Mouse (Mus musculus) spleen, adult 18-20 months (tissue): ENCODE results near the gene Cd302.
A peak's percentile ranks its signal among the peaks of the same experiment; 100 is the strongest.

Experiments used
- DNase-seq, 2 experiments: peaks; one replicate each; pipeline ENCODE4 v3.0.0; 2022; ENCODE audit warnings: mixed read lengths in 2 of 2

Cd302 gene

DNA sequence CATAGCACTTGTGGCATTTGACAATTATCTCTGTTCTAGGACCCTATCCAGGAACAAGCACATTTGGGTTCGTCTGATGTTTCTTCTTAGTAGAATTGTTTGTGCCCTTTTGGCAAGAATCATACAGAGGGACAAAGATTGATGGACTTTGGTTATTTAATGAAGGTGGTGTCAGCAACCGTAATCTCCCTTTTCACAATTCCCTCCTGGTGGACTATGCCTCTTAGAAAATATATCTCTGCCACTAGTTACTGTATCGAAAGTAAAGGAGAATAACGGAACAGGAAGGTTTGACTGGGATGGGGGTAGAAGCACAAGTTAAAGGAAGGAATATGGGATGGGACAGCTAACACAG, at the start of gene Cd302:
TSS of gene Cd302 (minus strand) at position 22 of the 355 bp plus-strand sequence.
- DNase-seq: no peak

DNA sequence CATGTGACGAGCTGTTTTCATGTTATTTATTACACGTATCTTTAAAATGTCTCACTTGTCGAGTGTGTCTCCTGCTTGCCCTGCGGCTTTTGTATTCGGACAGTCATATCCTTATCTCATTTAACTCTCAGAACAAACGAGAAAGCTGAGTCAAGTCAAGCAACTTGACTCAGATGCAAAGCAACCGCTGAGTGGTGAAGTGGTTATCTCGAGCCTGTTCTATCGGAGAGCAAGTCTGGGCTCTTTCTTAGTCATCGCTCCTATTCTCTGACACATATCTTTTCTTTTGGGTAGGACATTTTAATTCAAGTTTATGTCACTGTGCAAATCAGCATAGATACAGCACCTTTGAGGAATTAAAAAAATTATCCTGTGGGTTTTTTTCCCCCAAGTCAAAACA, 44.4 kb upstream of the Cd302 start:
- DNase-seq: no peak

DNA sequence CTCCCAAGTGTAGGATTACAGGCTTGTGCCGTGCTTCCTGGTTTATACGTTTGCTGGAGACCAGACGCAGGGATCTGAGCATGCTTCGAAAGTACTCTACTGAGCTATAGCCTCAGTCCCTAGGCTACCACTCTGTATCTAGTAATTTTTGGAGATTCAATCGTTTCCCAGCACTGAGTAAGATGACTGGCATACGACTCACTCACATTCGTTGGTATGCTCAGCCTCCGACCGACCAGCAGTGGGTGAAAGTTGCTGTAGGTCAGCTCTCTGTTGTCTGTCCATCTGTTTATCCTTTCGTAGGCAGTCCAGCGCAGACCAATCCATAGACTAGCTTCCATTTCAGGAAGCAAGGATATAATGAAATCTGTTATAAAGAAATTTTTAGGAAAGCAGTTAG, 43.3 kb upstream of the Cd302 start:
- no peak for DNase-seq

DNA sequence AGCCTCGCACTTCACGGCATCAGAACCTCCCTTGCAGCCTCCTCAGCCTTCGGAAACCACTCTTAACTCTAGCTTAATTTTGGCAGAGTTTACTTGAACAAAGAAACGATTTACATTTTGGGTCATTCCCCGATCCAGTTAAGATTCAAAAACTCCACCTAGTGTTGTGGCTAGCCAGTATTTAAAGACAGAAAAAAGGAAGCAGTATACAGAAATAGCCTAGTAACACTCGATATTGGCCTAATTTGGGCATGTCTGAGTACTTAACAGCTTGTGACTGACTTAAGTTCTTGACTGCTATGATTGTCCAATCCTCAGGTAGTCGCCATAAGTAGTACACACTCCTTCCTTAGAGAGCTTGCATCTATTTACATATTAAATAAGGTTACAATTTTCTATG, 42.7 kb upstream of the Cd302 start:
- DNase-seq: no peak

DNA sequence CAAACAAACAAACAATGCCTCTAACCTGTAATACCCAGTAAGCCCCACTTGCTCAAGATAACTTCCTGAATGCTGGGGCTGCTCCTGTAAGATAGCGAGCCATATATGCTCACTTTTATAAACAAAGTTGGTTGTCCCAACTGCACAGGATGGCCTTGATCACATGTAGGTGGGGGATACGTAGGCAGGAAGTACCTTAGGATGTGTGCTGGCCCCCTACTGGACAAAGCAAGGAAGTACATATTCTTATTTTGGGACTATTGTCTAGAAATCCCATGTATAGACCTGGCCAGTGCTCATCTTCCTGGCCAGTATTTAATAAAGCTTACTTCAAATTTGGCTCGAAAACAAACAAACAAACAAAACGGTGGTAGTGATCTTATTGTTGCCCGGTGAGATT, 39.1 kb upstream of the Cd302 start:
- peak in 1 of 2 experiments; percentile 6 for DNase-seq

DNA sequence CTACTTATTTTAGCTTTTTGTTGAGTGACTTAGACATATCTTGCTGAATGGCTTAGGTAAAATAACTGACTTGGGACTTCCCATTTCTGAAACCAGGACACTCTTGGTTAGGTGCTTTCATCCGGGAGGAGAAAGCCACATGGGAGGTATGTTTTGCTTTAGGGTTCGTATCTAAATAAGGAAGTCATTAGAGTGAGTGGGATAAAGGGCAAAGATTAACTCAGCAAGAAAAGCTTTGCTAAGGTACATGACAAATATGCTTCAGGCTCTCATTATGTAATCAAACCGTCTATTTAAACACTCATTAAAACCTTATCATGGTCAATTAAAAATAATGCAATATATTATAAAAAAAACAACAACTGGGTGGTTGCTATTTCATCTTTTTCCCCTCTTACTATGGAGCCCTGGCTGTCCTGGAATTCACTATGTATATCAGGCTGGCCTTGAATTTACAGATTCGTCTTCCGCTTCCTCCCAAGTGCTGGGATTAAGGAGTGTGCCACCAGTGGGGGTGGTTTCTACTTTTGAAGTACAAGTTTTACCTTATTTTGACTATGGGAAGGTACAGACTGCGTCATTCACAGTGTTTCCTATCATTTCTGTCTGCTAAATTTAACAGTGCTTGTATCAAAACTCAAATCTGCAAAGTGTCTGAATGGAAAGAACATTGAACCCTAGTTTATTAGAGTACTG, 37.9 kb upstream of the Cd302 start:
- DNase-seq: no peak

DNA sequence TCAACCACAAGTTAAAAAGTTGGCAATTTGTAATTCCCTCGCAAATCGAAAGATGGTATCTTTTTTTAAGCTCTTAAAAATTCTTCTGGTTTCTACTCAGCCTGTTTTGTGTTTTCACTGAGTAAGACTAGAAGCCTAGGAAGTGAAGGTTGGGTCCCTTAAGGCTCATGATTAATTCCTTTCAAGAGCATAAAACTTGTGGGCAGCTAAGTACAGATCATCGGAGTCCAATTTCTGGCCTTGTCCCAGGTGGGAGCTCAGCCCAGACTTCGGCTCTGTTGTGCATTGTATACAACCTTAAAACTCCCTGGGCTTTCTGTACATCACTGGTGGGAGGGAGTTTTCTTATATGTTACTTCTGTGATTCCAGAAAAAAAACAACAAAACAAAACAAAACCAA, 19.5 kb upstream of the Cd302 start:
- DNase-seq: no peak

DNA sequence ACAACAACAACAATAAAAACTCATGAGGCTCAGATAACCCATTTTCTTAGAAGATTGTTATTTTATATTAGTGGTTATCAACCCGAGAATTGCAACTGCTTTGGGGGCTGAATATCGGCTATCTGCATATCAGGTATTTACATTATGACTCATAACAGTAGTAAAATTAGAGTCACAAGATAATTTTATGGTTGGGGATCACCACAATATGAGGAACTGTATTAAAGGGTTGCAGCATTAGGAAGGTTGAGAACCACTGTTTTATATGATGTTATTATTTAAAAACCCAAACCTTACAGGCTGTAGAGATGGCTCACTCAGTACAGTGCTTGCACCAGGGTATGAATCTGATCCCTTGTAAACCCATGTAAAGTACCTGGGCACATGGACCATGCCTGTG, 15.0 kb upstream of the Cd302 start:
- DNase-seq: no peak

DNA sequence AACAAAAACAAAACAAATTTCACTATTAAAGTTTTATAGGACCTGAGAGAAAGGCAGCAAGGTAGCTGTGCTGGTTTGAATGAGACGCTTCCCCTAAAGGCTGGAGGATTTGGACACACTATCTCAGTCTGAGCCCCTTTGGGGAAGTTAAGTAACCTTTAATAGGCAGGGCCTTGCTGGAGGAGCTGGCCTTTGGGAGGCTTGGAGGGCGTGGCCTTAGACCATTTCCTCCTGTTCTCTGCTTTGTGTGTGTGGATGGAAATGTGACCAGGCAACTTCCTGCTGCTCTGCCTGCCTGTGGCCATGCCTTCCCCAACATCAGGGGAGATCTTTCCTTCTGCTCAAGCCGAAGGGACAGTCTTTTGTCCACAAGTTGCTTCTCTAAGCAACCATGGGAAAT, 14.0 kb upstream of the Cd302 start:
- DNase-seq: no peak

DNA sequence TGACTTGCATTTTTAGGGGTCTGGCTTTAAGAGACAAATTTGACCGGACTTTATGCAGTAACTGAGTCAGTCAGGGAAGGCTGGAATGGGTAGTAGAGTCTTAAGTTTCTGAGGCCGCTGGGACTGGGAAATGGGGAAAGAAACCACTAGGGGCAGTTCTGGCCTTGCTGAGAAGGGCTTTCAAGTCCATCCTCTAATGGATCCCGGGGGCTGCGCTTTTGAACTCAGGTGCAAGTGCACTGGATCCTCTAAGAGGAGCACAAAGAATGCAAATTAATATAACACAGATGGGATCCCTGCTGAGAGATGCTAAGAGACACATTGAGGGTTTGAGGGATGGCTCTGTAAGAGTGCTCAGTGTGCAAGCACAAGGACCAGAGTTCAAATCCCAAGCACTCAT, 7.1 kb upstream of the Cd302 start:
- no peak for DNase-seq

DNA sequence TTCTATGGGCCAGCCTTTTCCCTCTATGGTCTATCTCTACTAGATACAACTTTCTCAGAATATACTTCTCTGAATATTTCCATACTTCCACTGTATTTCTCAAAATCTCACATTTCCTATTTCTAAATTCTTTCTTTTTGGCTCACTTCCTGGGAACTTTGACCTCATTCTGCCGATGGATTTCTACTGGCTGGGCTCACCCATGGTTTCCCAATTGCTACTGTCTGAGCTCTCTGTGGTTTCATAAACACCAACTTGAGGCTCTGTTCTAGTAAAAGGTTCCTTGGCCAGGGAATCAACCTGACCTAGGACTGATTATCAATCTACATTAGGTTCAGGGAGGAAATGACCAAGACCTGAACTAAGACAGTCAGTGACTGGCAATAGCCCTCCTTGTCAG, 5.2 kb upstream of the Cd302 start:
- DNase-seq: no peak

DNA sequence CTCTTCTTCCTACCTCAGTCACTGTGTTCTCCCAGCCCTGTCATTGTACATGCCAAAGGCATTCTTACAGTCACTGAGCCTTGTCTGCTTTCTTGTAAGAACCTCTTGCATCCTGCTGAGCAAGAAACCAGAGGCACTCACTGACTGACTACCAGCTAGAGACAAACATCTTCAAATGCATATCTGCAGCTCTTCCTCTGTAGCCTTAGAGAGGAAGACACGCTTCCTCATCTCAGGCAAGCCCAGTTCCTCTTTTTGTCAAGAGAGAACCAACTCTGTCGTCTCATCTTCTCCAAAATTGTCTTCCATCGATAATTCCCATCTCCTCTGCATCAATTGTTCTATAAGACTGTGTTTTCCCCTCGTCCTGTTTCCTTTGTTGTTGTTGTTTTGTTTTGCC, 4.3 kb upstream of the Cd302 start:
- DNase-seq: peak in 1 of 2 experiments; percentile 14

DNA sequence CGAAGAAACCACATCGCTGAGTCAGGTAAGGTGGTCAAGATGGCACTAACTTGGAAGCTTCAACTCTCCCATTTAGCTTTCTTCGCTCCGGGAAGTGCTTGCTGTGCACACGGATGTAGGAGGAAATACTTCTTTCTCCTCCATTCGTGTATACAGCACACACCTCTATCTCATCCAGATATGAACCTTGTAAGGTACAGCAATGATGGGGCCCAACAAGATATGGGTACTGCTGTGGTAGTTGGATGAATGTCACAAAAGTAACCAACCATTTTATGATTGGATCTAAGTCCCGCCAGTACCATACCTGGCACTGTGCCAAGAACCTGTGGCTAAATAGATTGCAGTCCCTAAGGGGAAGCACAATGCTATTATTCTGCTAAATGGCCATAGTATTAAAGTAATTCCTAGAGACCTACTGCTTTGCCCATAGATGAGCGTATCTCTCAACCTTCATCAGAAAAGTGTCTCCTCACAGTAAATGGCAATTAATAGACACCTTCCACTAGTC, 874 bp upstream of the Cd302 start:
- DNase-seq: no peak

DNA sequence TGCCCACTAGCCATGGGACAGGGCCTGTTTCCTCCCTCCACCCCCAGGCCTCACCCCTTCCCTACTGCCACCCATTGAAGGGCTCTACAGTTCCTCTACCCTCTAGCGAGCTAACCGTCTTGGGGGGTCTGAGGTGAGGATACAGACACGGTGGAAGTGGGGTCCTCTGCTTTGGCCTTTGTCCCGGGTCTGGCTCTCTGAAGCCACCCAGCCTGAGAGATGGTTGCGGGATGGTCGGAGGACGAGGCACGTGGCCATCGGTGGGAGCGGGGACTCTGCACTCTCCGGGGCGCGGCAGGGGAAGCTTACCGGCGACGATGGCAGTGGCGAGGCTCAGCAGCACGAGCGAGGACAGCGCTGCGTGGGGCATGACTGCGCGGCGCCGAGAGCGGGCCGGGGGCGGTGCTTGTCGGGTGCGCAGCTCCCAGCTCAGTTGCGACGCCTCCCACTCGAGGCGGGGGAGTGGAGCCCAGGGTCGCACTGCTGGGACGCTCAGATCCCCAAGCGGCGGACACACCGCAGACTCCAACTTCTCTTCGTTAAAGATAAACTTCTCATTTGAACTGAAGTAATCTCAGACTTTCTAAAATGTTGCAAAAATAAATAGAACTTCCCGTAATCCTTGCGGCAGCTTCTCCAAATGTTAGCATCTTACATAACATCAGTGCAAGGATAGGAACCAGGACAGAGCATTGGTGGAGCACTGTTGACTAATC, 379 bp downstream of the Cd302 start:
- peak; percentile 37 to 55 for DNase-seq

DNA sequence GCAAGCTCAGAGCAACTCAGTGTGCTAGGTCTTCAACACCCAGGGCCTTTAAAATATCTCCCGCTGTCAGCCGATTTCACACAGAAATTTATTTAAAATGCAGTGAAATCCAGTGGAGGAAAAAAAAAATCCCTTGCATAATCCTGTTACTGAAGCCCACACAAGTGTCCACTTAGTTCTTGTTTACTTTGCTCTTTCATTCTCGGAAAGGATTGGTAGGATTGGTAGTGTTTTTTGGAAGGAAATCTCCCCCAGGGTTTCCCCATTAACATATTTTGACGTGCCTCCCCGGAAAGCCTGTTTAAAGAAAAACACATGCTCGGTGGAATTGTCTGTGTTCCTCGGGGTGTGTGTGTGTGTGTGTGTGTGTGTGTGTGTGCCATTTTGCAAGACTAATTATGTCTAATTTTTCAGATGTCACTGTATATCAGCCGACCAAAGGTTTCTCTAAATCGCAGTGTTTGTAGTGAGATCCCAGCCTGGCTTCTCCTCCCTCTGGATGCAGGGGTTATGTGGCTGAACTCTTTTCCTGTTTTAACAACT, 1.0 kb downstream of the Cd302 start:
- no peak for DNase-seq

DNA sequence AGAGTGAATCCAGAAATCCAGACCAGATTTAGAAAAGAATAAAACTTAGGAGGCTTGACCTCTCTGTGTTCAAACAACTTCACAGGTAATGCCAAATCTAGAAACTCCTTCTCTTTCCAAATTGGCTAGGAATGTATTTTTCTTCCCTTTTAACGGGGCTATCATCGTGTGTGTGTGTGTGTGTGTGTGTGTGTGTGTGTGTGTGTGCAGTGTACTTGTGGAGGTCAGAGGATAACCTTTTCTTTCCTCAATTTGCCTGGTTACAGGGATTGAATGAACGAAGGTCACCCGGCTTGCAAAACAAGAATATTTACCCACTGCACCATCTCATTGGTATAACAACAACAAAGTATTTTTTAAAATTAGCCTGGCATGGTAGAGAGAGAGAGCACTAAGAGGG, 1.7 kb downstream of the Cd302 start:
- DNase-seq: no peak

DNA sequence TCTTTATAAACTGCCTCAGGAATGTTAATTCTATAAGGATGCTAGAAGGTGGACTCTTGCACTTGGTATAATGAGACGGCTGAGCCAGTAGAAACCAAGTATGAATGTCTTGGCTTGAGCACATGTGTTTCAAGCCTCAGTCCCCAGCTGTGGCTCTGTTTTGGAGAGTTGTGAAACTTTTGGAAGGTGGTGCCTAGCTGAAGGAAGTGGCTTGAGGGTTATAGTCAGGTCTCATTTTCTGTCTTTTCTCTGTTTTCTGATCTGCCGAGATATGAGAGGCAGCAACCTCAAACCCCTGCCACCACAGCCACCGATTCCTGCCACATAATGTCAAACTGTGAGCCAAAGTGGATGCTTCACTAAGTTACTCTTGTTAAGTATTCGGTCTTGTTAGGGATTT, 5.7 kb downstream of the Cd302 start:
- no peak for DNase-seq

DNA sequence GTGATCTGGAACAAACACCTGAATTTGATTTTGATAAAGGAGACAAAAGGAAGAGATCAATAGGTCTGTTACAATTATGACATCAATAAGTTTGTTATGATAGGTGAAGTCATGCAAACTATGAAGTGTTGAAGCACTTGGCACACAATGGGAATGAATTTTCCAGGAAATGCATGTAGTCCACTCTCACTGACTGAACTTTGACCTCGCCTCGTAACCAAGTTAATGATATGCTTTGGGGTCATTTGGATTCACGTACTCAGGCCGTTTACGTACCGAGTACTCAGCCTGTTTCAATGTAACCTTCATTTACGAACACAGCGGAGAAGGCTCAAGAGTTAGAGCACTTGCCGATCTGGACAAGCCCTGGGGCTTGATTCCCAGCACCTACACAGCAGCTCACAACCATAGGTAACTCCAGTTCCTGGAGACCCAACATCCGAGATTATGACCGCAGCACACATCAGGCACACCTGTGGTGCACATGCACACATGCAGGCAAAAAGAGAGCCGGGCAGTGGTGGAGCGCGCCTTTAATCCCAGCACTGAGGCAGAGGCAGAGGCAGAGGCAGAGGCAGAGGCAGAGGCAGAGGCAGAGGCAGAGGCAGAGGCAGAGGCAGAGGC, 14.3 kb downstream of the Cd302 start:
- no peak for DNase-seq

DNA sequence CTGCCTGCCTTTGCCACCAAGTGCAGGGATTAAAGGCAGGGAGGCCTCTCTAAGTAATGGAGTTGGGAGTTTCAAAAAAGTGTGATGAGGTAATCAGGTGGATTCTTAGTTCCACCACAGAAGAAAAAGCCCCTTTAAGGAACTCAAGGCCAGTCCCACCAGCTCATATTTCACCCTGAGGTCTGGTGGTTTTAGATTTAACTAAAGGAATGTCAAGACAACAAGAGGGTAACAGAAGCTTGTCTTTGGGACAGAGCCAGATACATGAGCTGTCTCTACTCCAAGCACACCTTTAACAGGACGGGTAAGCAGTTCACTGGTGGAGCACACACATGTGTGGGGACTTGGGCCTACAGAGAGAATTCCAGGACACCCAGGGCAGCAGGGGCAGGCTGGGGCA, 16.7 kb downstream of the Cd302 start:
- DNase-seq: no peak

DNA sequence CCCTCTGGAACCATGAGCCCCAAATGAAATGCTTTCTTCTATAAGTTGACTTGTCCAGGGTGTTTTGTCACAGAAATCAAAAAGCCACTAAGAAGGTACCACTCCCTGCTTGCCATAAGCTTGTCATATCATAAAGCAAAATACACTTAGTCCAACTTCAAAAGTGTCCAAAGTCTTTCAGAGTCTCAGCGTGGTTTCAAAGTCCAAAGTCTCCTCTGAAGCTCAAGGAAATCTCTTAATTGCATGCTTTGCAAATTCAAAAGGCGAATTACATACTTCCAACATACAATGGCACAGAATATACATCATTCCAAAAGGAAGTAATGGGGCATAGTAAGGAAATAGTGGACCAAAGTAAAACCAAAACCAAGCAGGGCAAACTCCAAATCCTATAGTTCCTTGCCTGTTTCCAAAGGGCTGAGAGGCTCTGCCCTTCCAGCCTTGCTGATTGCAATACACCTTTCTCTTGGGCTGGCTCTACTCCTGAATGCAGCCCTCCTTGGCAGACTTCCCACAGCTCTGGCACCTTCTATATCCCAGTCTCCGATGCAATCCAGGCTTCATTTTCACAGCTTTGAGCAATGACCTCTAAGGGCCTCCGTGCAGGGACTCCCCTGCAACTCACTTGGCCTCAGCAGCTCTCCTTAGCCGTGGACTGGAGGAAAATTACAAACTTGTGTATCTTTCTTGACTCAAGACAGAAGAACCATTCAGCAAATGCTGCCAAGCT, 23.5 kb downstream of the Cd302 start:
- no peak for DNase-seq

DNA sequence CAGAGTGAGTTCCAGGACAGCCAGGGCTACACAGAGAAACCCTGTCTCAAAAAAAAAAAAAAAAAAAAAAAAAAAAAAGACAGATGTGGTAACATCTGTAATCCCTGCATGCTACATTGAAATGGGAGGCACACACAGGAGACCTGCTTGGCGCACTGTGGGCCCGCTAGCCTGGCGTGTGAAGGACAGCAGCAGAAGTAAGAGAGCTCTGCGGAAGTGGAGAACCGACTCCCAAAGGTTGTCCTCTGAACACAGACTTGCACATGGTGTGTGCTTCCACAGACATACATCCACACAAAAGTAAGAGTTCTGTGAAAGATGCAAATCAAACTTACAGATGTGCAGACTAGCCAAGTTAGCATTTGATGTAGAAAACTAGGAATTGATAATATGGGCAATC, 25.1 kb downstream of the Cd302 start:
- DNase-seq: no peak

DNA sequence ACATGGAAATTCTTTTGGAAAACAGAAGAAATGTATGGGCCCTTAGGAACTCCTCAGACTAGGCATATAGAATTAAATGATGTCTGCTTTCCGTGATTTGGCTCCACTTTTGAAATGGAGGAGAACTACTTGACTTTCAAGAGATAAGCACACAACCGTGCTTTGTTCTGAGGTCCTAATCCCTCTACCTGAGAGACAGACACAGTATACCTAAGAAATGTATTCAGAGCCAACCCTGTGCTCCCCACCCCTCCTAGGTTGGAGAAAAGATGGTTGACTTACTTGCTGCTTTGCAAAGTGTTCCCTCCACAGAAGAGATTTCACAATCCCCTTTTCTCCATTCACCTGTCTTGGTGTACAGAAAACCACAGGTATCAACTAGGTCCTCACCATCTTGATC, 27.5 kb downstream of the Cd302 start:
- no peak for DNase-seq

DNA sequence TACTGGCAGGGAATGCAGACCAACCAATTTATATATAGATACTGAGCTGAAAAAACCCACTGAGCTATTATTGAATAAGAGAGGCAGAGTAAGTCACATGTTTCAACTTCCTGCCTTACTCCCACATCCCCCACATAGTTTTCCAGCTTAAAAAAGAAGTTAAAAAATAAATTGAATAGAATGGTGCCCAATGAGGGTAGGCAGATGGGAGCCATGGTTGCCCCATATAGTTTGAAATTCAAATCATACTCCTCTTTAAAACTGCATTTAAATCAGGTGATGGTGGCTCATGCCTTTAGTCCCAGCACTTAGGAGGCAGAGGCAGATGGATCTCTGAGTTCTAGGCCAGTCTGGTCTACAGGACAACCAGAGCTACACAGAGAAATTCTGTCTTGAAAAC, 30.8 kb downstream of the Cd302 start:
- no peak for DNase-seq
